Mouse (Mus musculus) CH12.LX (cell line): ENCODE results near the gene Agfg2. TPM values are rescaled to one million over a fixed set of nuclear protein-coding genes. Genes with fewer than 3 reads are reported as not detected.

Experiments used
- DNase-seq: peaks from one replicate; pipeline ENCODE4 v3.0.0-alpha.2; 2013; ENCODE audit errors: extremely low read depth
- H3K27ac ChIP-seq: 2 replicates; pipeline ENCODE4 v1.5.1; 2012; ENCODE audit warnings: low read depth, mild to moderate bottlenecking, control low read depth, moderate library complexity; ENCODE audit not compliant: insufficient read depth
- H3K27me3 ChIP-seq: replicated peaks from 2 replicates; pipeline ENCODE3; 2012; ENCODE audit warnings: inconsistent platforms
- H3K36me3 ChIP-seq, 2 experiments: replicated peaks in 1 of 2; 2 replicates each; pipeline versions ENCODE3 to v1.6.1; 2012; ENCODE audit warnings: inconsistent platforms in 1 of 2, low read length in 1 of 2, mild to moderate bottlenecking in 1 of 2, mixed read lengths in 1 of 2, moderate library complexity in 1 of 2; ENCODE audit not compliant: control insufficient read depth in 1 of 2, insufficient read depth in 1 of 2
- H3K4me1 ChIP-seq, 2 experiments: 2 replicates each; pipeline ENCODE4 v1.6.1; 2012; ENCODE audit warnings: inconsistent platforms in 1 of 2, moderate library complexity in 1 of 2; ENCODE audit not compliant: insufficient read depth in 2 of 2, control insufficient read depth in 1 of 2
- H3K4me2 ChIP-seq: 2 replicates; pipeline ENCODE4 v1.6.1; 2012; ENCODE audit warnings: low read depth, mild to moderate bottlenecking, control low read depth; ENCODE audit not compliant: poor library complexity, insufficient read depth, severe bottlenecking
- H3K4me3 ChIP-seq, 3 experiments: fragments of 150-350 bp in 1 of 3; sonication (generic) in 1 of 3; replicated peaks in 1 of 3; 2 replicates each; pipeline versions ENCODE3 to v1.5.1; 2011 to 2012; ENCODE audit warnings: low read depth in 2 of 3, low read length in 2 of 3, mild to moderate bottlenecking in 2 of 3, moderate library complexity in 2 of 3, control low read depth in 1 of 3, improper control_type of control experiment in 1 of 3, inconsistent platforms in 1 of 3, mixed read lengths in 1 of 3; ENCODE audit not compliant: poor library complexity in 1 of 3
- H3K79me2 ChIP-seq: replicated peaks from 2 replicates; pipeline ENCODE4 v1.6.1; 2012; ENCODE audit warnings: mild to moderate bottlenecking, moderate library complexity; ENCODE audit not compliant: control insufficient read depth, poor library complexity, insufficient read depth, severe bottlenecking; ENCODE audit errors: extremely low read depth
- H3K9ac ChIP-seq: 2 replicates; pipeline ENCODE4 v1.6.1; 2012; ENCODE audit warnings: low read depth, mild to moderate bottlenecking, control low read depth, moderate library complexity; ENCODE audit not compliant: insufficient read depth
- H3K9me3 ChIP-seq: replicated peaks from 2 replicates; pipeline ENCODE3; 2012; ENCODE audit warnings: low read length, inconsistent platforms, mixed read lengths
- CHD2 ChIP-seq: IDR thresholded peaks from 2 replicates; pipeline ENCODE4 v1.6.1; 2011; ENCODE audit warnings: low read length, improper control_type of control experiment
- CTCF ChIP-seq, 2 experiments: IDR thresholded peaks in 1 of 2; conservative IDR thresholded peaks in 1 of 2; 2 replicates each; pipeline ENCODE4 v1.5.1; 2011 to 2012; ENCODE audit warnings: low read depth in 2 of 2, low read length in 2 of 2, improper control_type of control experiment in 1 of 2, inconsistent platforms in 1 of 2, mild to moderate bottlenecking in 1 of 2, moderate library complexity in 1 of 2
- ELF1 ChIP-seq: IDR thresholded peaks from 2 replicates; pipeline ENCODE4 v1.6.1; 2014; ENCODE audit warnings: low read depth, mild to moderate bottlenecking, inconsistent platforms, low read length, improper control_type of control experiment
- EP300 ChIP-seq: IDR thresholded peaks from 2 replicates; pipeline ENCODE4 v1.6.1; 2011; ENCODE audit warnings: low read length, improper control_type of control experiment
- ETS1 ChIP-seq: conservative IDR thresholded peaks from 2 replicates; pipeline ENCODE4 v1.6.1; 2012; ENCODE audit warnings: low read depth, mild to moderate bottlenecking, inconsistent platforms, low read length, improper control_type of control experiment, moderate library complexity
- KAT2A ChIP-seq: IDR thresholded peaks from 2 replicates; pipeline ENCODE4 v1.6.1; 2012; ENCODE audit warnings: low read length, improper control_type of control experiment, inconsistent platforms; ENCODE audit not compliant: insufficient replicate concordance
- MYC ChIP-seq: IDR thresholded peaks from 2 replicates; pipeline ENCODE4 v1.6.1; 2011; ENCODE audit warnings: low read depth, mild to moderate bottlenecking, improper control_type of control experiment, low read length
- NRF1 ChIP-seq: IDR thresholded peaks from 2 replicates; pipeline ENCODE4 v1.6.1; 2014; ENCODE audit warnings: low read depth, mild to moderate bottlenecking, inconsistent platforms, low read length, improper control_type of control experiment, moderate library complexity
- PAX5 ChIP-seq: IDR thresholded peaks from 2 replicates; pipeline ENCODE4 v1.6.1; 2012; ENCODE audit warnings: low read length, inconsistent platforms, mixed read lengths
- POLR2AphosphoS2 ChIP-seq: IDR thresholded peaks from 2 replicates; pipeline ENCODE4 v1.6.1; 2011; ENCODE audit warnings: low read depth, low read length, improper control_type of control experiment
- RAD21 ChIP-seq: IDR thresholded peaks from 2 replicates; pipeline ENCODE4 v1.6.1; 2011; ENCODE audit warnings: low read depth, mild to moderate bottlenecking, low read length, improper control_type of control experiment, moderate library complexity
- SMC3 ChIP-seq: IDR thresholded peaks from 2 replicates; pipeline ENCODE4 v1.6.1; 2011; ENCODE audit warnings: low read depth, low read length, improper control_type of control experiment
- TBP ChIP-seq: conservative IDR thresholded peaks from 2 replicates; pipeline ENCODE4 v1.6.1; 2011; ENCODE audit warnings: low read depth, low read length, improper control_type of control experiment
- USF2 ChIP-seq: conservative IDR thresholded peaks from 2 replicates; pipeline ENCODE4 v1.6.1; 2011; ENCODE audit warnings: low read depth, low read length, improper control_type of control experiment
- ZC3H11A ChIP-seq: IDR thresholded peaks from 2 replicates; pipeline ENCODE4 v1.6.1; 2012; ENCODE audit warnings: low read depth, mild to moderate bottlenecking, inconsistent platforms, low read length, improper control_type of control experiment
- ZMIZ1 ChIP-seq: IDR thresholded peaks from 2 replicates; pipeline ENCODE4 v1.6.1; 2012; ENCODE audit warnings: low read depth, mild to moderate bottlenecking, inconsistent platforms, low read length, improper control_type of control experiment
- dilution Hi-C: fragments of 300-500 bp; cut with MboI; formaldehyde crosslinking; loops from 2 replicates; pipeline ENCODE4 v1.14.3; 2020; ENCODE audit warnings: low sequenced_read_pairs; ENCODE audit not compliant: extremely low pct_unique_long_range_greater_than_20kb, extremely low pct_ligation_motif_present
- in situ Hi-C: fragments of 300-500 bp; cut with MboI; formaldehyde crosslinking; loops from 3 replicates; pipeline ENCODE4 v1.14.3; 2019; ENCODE audit warnings: low sequenced_read_pairs, low pct_ligation_motif_present, low pct_unique_long_range_greater_than_20kb, mixed read lengths
- polyA plus RNA-seq: library from polyadenylated mRNA; unstranded; fragments of >175 nt; gene quantifications from 2 replicates; pipeline ENCODE4 v1.2.1, GENCODE M21; 2012; ENCODE audit warnings: low read depth; ENCODE audit not compliant: insufficient read length
- total RNA-seq, 2 experiments: library from RNA; depleted of rRNA; stranded (reverse); fragments of 300-350 nt in 1 of 2; fragments of >200 nt in 1 of 2; gene quantifications; 2 replicates each; pipeline ENCODE4 v1.2.3; 2012 to 2014

Agfg2 gene
- total and polyA plus RNA-seq, 3 experiments: 8.7 to 16.7 (median 13.4) TPM

GRCm38 (mm10) chr5:137715685-137716084 is 31.2 kb upstream of the Agfg2 start:
- peaks cover 11 to 50% of the 10 kb centered on the region in 2 experiments for H3K4me1 ChIP-seq
- TF ChIP-seq EP300 (no peak), ZMIZ1 (no peak), POLR2AphosphoS2 (no peak), ETS1 (no peak), MYC (no peak), ZC3H11A (no peak), CHD2 (no peak), SMC3 (no peak), CTCF (conservative IDR thresholded peaks at IDR 0.05 in 1 of 2, IDR thresholded peaks at IDR 0.05 in 1 of 2; ENCODE audit: low read depth in 2 of 2, low read length in 2 of 2) (no peak), RAD21 (no peak), ELF1 (no peak), USF2 (no peak), TBP (no peak), NRF1 (no peak)
- H3K36me3 ChIP-seq: no peaks in the 10 kb centered on the region
- no peaks in the 10 kb centered on the region for H3K27me3 ChIP-seq
- H3K9ac ChIP-seq: no peak overlapping the region
- H3K27ac ChIP-seq: no peak overlapping the region
- in situ Hi-C loops: no loop called here
- H3K9me3 ChIP-seq: no peaks in the 10 kb centered on the region
- no peak for DNase-seq
- no peaks in the 10 kb centered on the region for H3K79me2 ChIP-seq
- dilution Hi-C loops: no loop called here
- H3K4me2 ChIP-seq: no peak overlapping the region
- H3K4me3 ChIP-seq: no peak overlapping the region

- dilution Hi-C loops: no loop called here
- Histone ChIP-seq H3K4me1 (peaks cover 0 to 39% of the 10 kb centered on the region in 2 experiments; a peak in 2 of 4 replicates), H3K79me2 (no peaks in the 10 kb centered on the region), H3K4me3 (no peak overlapping the region), H3K9ac (no peak overlapping the region), H3K9me3 (no peaks in the 10 kb centered on the region), H3K4me2 (no peak overlapping the region), H3K36me3 (no peaks in the 10 kb centered on the region), H3K27me3 (no peaks in the 10 kb centered on the region), H3K27ac (no peak overlapping the region)
- DNase-seq: no peak
- TF ChIP-seq KAT2A (no peak), MYC (no peak), PAX5 (no peak), SMC3 (no peak), EP300 (no peak)
- in situ Hi-C loops: no loop called here
Measured at GRCm38 (mm10) chr5:137713454-137713853, 28.9 kb upstream of the Agfg2 start.
